In genomic region chr1:182475005-182475796, GRCm38 (mm10) we compare ENCODE assay signal across 10 mouse cellular contexts. TPM values are rescaled to one million over a fixed set of nuclear protein-coding genes. Genes with fewer than 3 reads are reported as not detected.
DNase-seq lines count a peak whose midpoint lies in the region; ATAC-seq and TF ChIP-seq lines count a peak whose summit lies in the region.
"Had no signal": no experiment of that assay in that cellular context is flagged by ENCODE, and none has a peak within 500 bp of the region (broad histone marks: within the 10 kb centered on the region; RNA-seq: fewer than 3 reads in every experiment).

No protein-coding gene starts in this region.

- H3K9ac ChIP-seq in forebrain, embryonic 16.5 days (replicated peaks; ENCODE audit: low read depth, low read length) = no peak overlapping the region

- no peak overlapping the region for H3K27ac ChIP-seq in kidney, adult 2 months (ENCODE audit: insufficient read depth, low read depth, low read length)
- H3K27ac ChIP-seq in forebrain, embryonic 16.5 days (ENCODE audit: low read length) = no peak overlapping the region

- H3K9me3 ChIP-seq in forebrain, embryonic 16.5 days (ENCODE audit: control insufficient read depth, low read length) = no peaks in the 10 kb centered on the region

- TF ChIP-seq POLR2A in kidney, adult 2 months (IDR thresholded peaks at IDR 0.05; ENCODE audit: low read depth, low read length) = no peak

- H3K4me2 ChIP-seq in forebrain, embryonic 16.5 days (ENCODE audit: low read length) = no peak overlapping the region

- peak; percentile 63; the same call in 1 of the 2 replicates for ATAC-seq in cerebellum, adult (ENCODE audit: insufficient number of reproducible peaks, low FRiP score, low TSS enrichment)
- no peak for ATAC-seq in forebrain, embryonic 16.5 days

- H3K4me3 ChIP-seq in kidney, adult 2 months (ENCODE audit: insufficient read depth, low read depth, low read length) = no peak overlapping the region
- H3K4me3 ChIP-seq in forebrain, embryonic 16.5 days (replicated peaks; ENCODE audit: low read length) = no peak overlapping the region
- H3K4me3 ChIP-seq: erythroblast, embryonic 14.5 days had no signal

- DNase-seq in cerebellum, postnatal 25 days = no peak
- DNase-seq in kidney, adult 2 months = no peak
- no peak for DNase-seq in kidney, postnatal 10 days
- peak; percentile 46 for DNase-seq in ES-CJ7 (ENCODE audit: low read depth, low spot score)
- DNase-seq in left cerebral cortex, adult 9 months (ENCODE audit: low spot score in 2 of 2) = peak; percentile 58 to 72
- DNase-seq in urinary bladder, adult 2 months (ENCODE audit: low spot score) = no peak
- DNase-seq: thymus, postnatal 25 days had no signal

- TF ChIP-seq CTCF in kidney, adult 2 months (conservative IDR thresholded peaks at IDR 0.05; ENCODE audit: insufficient read depth, insufficient read length, low read depth, low read length) = peak; percentile 48

- H3K27me3 ChIP-seq in kidney, adult 2 months (replicated peaks; ENCODE audit: control insufficient read depth, insufficient read depth, low read length) = no peaks in the 10 kb centered on the region
- H3K27me3 ChIP-seq in forebrain, embryonic 16.5 days (replicated peaks; ENCODE audit: control insufficient read depth, insufficient read depth, low read length) = no peaks in the 10 kb centered on the region

- WGBS in kidney, adult 2 months = 81% methylated on average over 5 of the region's 5 CpGs
- 88% methylated on average over 5 of the region's 5 CpGs for WGBS in forebrain, embryonic 16.5 days

- H3K36me3 ChIP-seq in kidney, adult 2 months (ENCODE audit: control insufficient read depth, insufficient read depth, low read length) = peaks cover 3% of the 10 kb centered on the region
- peaks cover 28% of the 10 kb centered on the region for H3K36me3 ChIP-seq in forebrain, embryonic 16.5 days (ENCODE audit: control insufficient read depth, insufficient read depth)

- peaks cover 12% of the 10 kb centered on the region; the same call in 1 of the 2 replicates for H3K4me1 ChIP-seq in kidney, adult 2 months (ENCODE audit: control insufficient read depth, insufficient read depth, low read length)
- H3K4me1 ChIP-seq in forebrain, embryonic 16.5 days (replicated peaks; ENCODE audit: control insufficient read depth, insufficient read depth, low read length) = no peaks in the 10 kb centered on the region

RNA-seq across cellular contexts. Expression of gene Capn2, which starts 42.2 kb away (rescaled TPM):
- 31.7 and 33.0 TPM in 2 replicates for polyA plus RNA-seq in kidney, adult 2 months (2012; rRNA removed)
- 98.2 and 103 TPM in 2 replicates for polyA plus RNA-seq in urinary bladder, adult 2 months (2012; rRNA removed)
- 70.3 and 76.2 TPM in 2 replicates for polyA plus RNA-seq in forebrain, embryonic 16.5 days (2015; fragmentation: Nextera tagmentation; extraction: Ambion mirVana)

Comparison
In these comparisons a context has a peak if more than half of its experiments do, and no peak if none do; other contexts are left out.
1. DNase-seq: peak in ES-CJ7 (single experiment) and left cerebral cortex, adult 9 months (2 of 2); none in cerebellum, postnatal 25 days (0 of 2), kidney, adult 2 months (single experiment), kidney, postnatal 10 days (single experiment) and urinary bladder, adult 2 months (single experiment).